Mouse (Mus musculus) cerebellum, adult (tissue): ENCODE data around the gene Fosb.

Source experiments
- ATAC-seq: cut with Nextera tagmentation; 2 replicates; pipeline ENCODE4 v1.9.2; 2017; ENCODE audit warnings: mild to moderate bottlenecking, moderate library complexity, mixed read lengths; ENCODE audit not compliant: insufficient number of reproducible peaks, low FRiP score, low TSS enrichment

Fosb gene

GRCm38 (mm10) chr7:19332709-19333352, 23.0 kb upstream of the Fosb start:
- peak; percentile 75; the same call in 1 of the 2 replicates for ATAC-seq

- ATAC-seq, result no peak
These were observed 22.1 kb upstream of the Fosb start for GRCm38 (mm10) chr7:19331910-19332309.

GRCm38 (mm10) chr7:19328425-19328824, 18.6 kb upstream of the Fosb start:
- ATAC-seq, result no peak

GRCm38 (mm10) chr7:19327782-19328181, 17.9 kb upstream of the Fosb start:
- ATAC-seq, result no peak

- ATAC-seq, result peak; percentile 85
These were observed 17.3 kb upstream of the Fosb start for GRCm38 (mm10) chr7:19327128-19327527.

GRCm38 (mm10) chr7:19326359-19326758, 16.5 kb upstream of the Fosb start:
- peak; percentile 41; the same call in 1 of the 2 replicates for ATAC-seq

GRCm38 (mm10) chr7:19325262-19326199, 15.7 kb upstream of the Fosb start:
- no peak for ATAC-seq

- ATAC-seq, result no peak
These were observed 14.4 kb upstream of the Fosb start for GRCm38 (mm10) chr7:19324221-19324620.

GRCm38 (mm10) chr7:19322489-19322888, 12.6 kb upstream of the Fosb start:
- ATAC-seq, result no peak

- ATAC-seq, result no peak
These were observed 11.6 kb upstream of the Fosb start for GRCm38 (mm10) chr7:19321464-19321863.

GRCm38 (mm10) chr7:19320637-19321036, 10.8 kb upstream of the Fosb start:
- ATAC-seq, result no peak

- peak; percentile 95 for ATAC-seq
These were observed 10.1 kb upstream of the Fosb start for GRCm38 (mm10) chr7:19319906-19320305.

- no peak for ATAC-seq
These were observed 9.6 kb upstream of the Fosb start for GRCm38 (mm10) chr7:19319458-19319857.

- no peak for ATAC-seq
These were observed 8.8 kb upstream of the Fosb start for GRCm38 (mm10) chr7:19318676-19319075.

GRCm38 (mm10) chr7:19318201-19318600, 8.3 kb upstream of the Fosb start:
- no peak for ATAC-seq

- no peak for ATAC-seq
These were observed 6.8 kb upstream of the Fosb start for GRCm38 (mm10) chr7:19316451-19317161.

- no peak for ATAC-seq
These were observed 4.2 kb upstream of the Fosb start for GRCm38 (mm10) chr7:19314033-19314432.

GRCm38 (mm10) chr7:19311991-19312390, 2.1 kb upstream of the Fosb start:
- no peak for ATAC-seq

- ATAC-seq, result no peak
These were observed 470 bp downstream of the Fosb start for GRCm38 (mm10) chr7:19309278-19309883.

- peak; percentile 80 for ATAC-seq
These were observed 1.2 kb downstream of the Fosb start for GRCm38 (mm10) chr7:19308454-19309277.
